Mouse (Mus musculus): ENCODE results near the gene Rps10. TPM values are rescaled to one million over a fixed set of nuclear protein-coding genes. Genes with fewer than 3 reads are reported as not detected.

Rps10 gene
- total RNA-seq (2015; ENCODE audit: low replicate concordance), result 648 and 718 TPM in 2 replicates
- total RNA-seq (2017; ENCODE audit: low replicate concordance), result 440 and 463 TPM in 2 replicates

DNA sequence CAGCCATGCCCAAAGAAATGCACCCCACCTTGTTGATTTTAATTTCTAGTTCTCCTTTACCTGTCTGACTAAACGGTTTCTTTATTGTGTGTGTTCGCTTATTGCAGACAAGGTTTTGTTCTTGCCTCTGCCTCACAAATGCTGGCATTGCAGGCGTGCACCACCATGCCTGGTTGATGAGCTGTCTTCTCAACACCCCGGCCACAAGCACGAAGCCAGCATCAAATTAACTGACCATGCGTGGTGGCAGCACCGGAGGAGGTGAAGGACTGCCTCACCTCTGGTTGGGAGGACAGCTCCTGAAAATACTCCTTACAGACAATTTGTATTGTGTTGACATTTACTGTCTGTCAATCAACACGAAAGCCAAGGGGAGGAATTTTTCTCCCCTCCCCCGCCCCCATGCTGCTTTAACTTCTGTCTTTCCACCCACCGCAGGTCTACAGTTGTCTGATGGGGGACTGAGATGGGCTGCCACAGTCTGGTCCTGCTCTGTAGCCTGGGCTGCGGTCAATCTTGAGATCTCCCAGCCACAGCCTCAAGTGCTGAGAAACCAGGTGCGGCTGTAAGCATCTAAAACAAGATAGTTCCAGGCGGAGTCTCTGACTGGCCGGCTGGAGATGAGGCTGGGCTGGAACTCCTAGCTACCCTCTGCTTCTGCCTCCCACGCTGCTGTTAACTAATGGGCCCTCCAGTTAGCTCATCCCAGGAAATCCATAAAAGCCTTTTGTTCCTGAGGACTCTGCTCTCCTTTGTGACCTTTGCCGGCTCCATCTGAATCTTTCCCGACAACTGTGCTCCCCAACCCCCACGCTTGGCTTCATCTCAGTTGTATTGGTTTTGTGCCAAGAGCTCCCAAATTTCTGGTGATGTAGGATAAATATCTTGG lies at the start of gene Rps10:
TSS of gene Rps10 (minus strand) at position 538 of the 889 bp plus-strand sequence.
- ATAC-seq (replicated peaks; ENCODE audit: low FRiP score, poor library complexity, severe bottlenecking), result no peak

DNA sequence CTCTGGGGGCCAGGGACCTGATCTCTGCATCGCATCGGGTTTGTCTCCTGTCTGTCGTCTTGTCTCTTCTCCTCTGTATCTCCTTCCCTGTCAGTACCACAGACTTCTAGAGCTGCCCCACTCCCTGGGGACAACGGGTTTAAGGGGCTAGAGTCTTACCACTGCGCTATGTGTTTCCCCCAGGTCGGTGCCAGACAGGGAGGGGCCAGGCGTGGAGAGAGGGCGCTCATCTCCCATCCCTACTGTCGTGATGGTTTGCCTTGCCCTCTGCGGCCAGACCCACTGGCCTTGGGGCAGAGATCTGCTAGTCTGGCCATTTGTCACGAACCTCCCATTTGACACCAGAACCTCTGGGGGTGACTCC lies 49.1 kb upstream of the Rps10 start:
- no peak for ATAC-seq (replicated peaks; ENCODE audit: low FRiP score, poor library complexity, severe bottlenecking)

DNA sequence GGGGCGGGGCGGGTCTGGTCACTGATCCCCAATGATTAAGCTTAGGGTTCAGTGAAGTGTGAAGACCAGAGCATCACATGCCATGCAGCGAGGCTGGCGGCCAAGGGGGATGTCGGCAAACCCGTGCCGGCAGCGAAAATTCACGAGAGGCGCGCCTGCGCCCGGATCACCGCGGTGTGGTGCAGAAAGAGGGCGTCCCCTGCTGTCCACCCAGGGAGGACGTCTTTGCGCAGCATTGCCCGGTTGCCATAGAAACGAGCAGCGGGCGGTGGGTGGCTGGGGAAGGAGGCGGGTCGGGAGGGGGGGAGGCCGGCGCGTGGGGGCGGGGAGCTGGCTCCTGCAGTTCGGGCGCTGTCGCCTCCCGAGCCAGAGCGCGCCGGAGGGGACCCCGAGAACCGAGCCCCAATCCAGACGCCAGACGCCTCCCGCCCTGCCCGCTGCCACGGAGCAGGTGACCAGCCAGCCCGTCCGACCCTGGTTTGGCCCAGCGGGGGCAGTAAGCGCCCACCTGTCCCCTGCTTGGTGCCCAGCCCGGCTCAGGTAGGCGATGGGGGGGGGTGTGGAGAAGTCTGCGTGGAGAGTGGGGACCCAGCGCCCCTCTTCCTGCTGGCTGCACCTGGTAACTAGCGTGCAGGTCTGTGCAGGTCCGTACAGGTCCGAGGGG lies 48.5 kb upstream of the Rps10 start:
- ATAC-seq (replicated peaks; ENCODE audit: low FRiP score, poor library complexity, severe bottlenecking), result no peak

DNA sequence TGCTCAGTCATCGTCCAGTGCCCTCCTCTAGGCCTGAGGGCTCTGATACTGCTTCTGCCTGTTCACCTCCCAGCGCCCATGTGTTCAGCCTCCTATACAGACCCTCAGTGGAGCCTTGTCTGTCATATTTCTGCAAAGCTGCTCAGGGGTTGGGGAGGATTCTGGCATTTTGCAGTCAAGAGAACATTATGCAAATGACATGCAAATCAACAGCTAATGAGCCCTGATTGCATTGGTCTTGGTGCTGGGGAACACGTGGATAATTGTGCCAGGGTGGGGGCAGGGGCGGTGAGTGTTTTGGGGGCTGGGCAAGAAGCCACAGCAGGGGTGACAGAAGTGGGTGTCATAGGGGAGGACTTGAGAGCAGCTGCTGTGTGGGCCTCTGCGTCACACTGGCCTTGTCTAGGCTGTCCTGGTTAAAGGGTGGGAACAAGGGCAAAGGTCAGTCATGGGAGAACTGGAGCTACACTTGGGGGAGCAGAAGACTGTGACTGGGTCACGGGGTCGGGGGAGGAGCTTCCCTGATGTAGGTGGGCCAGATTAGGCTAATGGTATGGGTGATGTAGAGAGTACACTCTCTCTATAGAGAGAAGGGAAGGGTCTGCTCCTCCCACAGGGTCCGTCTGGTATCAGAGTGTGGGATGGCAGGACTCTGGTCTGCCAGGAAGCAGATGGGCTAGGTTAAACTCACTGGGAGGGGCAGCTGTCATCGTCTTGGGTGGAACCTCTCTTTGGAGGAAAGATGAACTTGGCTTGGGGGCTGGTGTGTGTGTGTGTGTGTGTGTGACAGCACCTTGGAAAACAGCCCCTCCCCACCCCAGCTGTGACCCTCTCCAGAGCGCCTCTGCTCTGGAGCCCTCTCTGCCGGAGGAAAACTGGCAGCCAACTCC lies 42.7 kb upstream of the Rps10 start:
- ATAC-seq (replicated peaks; ENCODE audit: low FRiP score, poor library complexity, severe bottlenecking), result no peak

DNA sequence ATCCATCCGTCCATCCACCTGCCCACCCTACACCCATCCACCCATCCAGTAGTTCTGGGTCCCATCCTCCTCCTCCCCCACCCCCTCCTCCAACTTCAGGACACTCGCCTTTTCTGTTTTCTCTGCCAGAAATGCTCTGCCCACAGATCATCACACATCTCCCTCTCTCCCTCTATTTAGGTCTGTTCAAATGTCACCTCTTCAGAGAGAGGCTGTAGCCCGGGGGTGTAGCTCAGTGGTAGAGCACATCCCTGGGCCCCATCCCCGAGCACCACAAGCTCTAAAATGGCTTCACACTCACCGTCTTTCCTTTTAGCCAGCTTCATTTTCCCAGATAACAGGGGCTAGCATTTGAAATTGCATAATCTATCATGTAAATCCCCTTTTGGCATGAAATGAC lies 41.3 kb upstream of the Rps10 start:
- ATAC-seq (replicated peaks; ENCODE audit: low FRiP score, poor library complexity, severe bottlenecking), result no peak

DNA sequence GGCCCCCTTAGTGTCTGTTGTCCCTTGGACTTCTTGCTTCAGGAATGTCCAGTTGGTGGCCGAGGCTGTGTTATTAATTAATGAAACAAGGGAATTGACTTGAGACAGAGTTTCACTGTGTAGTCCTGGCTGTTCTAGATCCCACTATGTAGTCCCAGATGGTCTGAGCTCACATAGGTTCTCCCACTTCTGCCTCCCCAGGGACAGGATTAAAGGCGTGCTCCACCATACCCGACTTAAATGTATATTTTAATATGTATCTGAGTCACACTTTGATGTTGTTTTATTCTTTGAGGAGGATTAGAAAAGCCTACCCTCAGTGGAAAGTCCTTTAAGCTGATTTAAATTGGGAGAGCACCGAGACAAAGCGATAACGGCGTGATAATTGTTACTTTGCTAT lies 39.8 kb upstream of the Rps10 start:
- ATAC-seq (replicated peaks; ENCODE audit: low FRiP score, poor library complexity, severe bottlenecking), result no peak

DNA sequence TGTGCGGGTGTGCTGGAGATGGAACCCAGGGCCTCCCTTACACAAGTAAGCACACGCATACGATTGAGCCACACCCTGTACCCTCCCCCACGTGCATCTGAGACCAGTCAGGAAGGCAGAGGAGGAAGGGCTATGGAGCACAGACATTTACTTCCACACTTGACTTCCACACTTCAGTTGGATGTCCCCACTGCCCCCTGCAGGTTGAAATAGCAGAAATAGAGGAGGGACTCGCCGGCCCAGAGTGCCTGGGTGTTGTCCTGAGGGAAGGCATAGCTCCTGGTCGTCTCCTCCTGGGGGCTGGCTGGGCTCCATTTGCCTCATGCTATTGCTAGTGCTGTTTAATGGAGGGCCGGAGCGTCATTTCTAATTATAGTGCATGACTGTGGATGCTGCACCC lies 39.0 kb upstream of the Rps10 start:
- no peak for ATAC-seq (replicated peaks; ENCODE audit: low FRiP score, poor library complexity, severe bottlenecking)

DNA sequence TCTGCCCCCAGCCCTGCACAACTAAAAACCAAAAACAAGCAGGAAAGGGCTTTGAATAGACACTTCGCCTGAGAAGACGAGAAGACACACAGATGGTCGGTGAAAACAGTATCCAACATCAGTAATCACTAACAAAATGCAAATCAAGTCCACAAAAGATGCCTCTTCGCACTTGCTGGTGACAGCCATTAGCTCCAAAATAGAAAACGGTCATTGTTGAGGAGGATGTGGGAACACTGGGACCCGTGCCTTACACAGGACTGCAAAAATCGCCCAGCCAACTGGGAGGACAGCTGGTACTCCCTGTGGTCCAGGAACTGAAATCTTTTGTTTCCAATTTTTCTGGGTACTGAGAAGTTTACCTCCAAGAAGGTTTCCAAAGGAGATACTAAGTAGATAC lies 37.5 kb upstream of the Rps10 start:
- no peak for ATAC-seq (replicated peaks; ENCODE audit: low FRiP score, poor library complexity, severe bottlenecking)

DNA sequence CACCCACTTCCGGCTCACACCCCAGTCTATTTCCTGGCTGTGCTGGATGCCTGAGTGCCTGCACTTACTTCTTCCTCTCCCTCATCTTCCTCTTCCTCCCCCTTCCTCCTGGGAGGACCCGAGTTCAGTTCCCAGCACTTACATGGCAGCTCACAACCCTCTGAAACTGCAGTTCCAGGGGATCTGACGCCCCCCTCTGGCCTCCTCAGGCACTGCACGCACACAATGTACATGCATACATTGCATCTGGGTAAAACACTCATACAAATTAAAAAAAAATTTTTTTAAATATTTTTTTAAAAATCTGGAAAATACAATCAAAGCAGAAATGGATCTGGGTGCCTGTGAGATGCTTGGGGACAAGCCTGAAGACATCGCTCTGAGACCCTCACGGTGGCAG lies 35.3 kb upstream of the Rps10 start:
- ATAC-seq (replicated peaks; ENCODE audit: low FRiP score, poor library complexity, severe bottlenecking), result no peak

DNA sequence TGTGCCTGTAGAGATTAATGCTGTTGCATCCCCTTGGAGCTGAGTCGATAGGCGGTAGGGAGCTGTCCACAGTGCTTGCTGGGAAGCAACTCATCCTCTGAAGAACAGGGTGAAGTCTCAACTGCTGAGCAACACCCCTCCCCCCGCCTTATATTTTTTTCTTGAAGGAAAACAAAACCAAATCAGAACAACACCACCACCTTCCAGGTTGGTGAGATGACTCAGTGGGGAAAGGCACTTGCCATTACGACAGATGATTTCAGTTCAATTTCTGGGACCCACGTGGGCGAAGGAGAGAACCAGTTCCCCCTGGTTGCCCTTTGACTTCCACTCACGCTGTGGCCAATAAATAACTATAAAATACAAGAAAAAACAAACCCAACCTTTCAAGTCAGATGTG lies 22.3 kb upstream of the Rps10 start:
- no peak for ATAC-seq (replicated peaks; ENCODE audit: low FRiP score, poor library complexity, severe bottlenecking)

DNA sequence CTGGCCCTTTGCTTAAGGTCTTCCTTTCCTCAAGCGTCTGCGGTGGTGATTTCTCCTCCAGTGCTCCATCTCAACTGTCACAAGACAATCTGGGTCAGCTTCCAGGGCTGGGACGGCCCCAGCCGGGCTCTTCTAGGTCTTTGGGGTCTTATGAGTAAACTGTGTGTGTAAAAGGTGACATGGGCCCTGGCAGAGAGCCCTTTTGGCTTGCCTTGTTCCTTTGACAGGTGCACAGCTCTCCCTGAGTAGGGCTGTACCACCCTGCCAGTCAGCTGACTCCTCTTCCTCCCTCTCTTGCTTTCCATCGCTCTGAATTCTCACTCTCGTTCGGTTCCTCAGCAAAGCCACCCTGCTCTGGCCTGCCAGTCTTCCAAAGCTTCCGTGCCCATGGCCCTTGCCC lies 20.7 kb upstream of the Rps10 start:
- ATAC-seq (replicated peaks; ENCODE audit: low FRiP score, poor library complexity, severe bottlenecking), result no peak

DNA sequence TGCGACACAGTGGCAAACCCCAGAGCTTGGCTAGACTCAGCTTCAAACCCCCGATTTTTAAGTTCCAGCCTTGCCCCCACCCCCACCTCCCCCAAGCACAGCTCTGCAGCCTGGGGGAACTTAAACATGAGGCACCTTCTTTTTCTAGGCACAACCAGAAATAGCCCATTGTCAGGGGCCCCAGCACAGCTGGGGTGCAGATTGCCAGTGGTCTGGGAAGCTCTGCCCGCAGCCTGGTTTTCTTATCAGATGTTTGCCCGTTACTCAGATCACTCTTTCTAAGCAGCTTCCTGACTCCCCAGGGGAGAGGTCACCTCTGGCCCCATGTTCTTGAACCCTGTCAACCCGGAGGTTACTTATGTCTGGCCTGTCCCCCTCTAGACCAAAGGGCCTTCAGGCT lies 19.9 kb upstream of the Rps10 start:
- ATAC-seq (replicated peaks; ENCODE audit: low FRiP score, poor library complexity, severe bottlenecking), result no peak

DNA sequence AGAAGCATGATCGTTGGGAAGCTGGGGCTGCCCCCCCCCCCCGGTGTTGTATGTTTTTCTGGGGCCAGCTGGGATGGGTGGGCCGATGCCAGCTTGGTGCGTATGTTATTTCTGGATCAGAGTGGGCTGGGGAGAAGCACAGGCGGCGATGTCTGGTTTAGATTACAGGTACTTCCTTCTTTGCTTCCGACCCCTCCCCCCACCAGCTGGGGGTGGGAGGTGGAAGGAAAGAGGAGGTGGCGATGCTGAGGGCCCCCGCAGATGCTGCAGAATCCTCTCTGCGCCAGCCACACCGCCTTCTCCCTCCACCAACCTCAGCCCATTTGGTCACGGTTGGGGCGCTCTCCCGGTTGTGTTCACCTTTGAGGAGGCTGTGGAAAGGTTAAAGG lies 19.5 kb upstream of the Rps10 start:
- ATAC-seq (replicated peaks; ENCODE audit: low FRiP score, poor library complexity, severe bottlenecking), result no peak

DNA sequence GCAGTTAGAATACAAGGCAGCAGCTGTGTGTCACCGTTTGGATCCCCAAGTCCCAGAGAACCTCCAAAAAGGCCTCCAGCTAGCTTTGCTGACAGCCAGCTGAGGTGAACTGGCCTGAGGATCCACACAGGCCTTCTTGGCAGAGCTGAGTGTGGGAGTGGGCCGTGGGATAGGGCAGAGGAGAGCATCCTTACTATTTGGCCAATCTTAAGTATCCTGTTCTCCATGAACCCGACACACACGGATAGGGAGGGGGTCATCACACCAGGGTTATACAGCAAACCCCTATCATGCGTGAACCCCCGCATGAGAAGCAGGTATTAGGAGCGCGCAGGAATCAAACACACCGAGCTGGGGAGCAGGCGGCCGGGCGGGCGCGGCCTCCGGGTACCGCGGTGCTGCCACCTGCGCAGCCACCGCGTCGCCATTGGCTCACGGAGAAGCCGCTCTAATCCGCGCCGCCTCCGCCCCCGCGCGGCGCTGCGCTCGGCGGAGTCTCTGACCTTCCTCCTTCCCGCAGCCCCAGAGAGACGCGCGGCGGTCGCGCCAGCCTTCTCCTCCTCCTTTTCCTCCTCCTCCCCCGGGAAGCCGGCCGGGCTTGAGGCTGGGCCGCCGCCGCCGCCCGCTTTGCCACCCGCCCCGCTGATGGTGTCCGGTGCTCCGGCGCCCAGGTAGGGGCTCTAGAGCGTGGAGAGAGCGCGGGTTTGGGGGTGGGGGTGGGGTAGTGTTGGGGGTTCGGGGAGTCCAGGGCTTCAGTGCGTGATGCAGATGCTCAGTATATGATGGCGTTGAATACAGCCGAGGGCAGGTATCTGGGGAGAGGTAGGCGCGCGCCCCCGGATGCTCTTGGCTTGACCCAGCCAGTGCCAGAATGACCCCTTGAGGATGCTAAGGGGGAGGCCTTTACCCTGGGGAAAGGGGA lies 18.9 kb upstream of the Rps10 start, which contains the start of gene Pacsin1:
TSS of gene Pacsin1 (plus strand) at position 421 of the 922 bp plus-strand sequence.
- ATAC-seq (replicated peaks; ENCODE audit: low FRiP score, poor library complexity, severe bottlenecking), result no peak

DNA sequence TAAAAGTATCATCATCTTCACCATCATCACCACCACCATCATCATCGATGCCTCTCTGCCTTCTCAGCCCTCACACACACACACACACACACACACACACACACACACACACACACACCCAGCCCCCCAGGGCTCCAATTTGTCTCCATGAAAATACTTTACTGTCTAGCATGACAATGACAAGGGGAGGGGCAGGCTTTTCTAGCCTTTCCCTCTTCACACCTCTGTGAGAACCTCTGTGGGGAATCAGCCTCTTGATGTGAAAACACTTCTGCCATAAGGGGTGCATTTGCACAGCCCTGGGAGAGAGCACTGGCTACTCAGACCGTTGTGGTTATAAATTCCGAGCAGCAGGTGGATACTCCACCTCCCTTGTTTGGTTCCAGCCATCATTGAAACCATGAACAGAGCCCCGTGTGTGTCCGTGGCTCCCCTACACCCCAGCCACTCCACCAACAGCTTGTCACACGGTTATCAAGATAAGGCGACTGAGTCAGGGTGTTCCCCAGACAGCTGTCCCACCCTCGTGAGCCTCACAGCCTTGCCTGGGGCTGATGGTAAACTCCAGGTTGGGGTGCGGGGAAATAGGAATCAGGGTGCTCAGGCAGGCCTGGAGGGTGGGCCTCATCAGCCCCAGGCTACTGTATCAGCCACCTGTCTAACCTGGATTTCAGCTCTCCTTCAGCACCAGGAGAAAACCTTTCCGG lies 16.9 kb upstream of the Rps10 start:
- ATAC-seq (replicated peaks; ENCODE audit: low FRiP score, poor library complexity, severe bottlenecking), result no peak

DNA sequence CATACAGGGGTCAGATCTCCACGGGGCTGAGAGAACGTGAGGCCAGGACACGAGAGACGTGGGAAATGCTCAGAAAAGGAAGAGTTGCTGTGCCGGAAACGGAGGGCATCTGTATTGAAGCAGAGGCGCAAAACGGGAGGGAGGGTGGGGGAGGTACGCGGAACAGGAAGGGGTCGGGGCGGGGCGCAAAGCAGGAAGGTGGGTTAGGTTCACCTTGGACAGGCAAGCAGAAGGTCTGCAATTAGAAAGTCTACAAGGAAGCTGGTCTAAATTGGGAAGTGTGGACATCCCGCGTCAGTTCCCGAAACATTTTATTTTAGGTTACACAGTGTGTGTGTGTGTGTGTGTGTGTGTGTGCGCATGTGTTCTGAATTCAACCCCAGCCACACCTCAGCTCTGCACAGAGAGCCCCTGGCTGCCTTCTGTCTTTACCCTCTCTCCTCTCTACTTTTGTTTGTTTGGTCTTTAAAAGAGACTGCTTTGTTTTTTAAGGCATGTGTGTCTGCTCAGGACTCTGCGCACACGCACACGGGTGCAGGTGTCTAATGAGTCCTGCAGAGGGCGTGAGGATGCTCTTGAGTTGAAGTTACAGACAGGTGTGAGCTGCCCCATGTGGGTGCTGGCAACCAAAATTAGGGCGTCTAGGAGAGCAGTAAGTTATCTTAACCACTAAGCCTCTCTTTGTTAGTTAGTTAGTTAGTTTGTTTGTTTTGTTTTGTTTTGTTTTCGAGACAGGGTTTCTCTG lies 15.7 kb upstream of the Rps10 start:
- ATAC-seq (replicated peaks; ENCODE audit: low FRiP score, poor library complexity, severe bottlenecking), result no peak

DNA sequence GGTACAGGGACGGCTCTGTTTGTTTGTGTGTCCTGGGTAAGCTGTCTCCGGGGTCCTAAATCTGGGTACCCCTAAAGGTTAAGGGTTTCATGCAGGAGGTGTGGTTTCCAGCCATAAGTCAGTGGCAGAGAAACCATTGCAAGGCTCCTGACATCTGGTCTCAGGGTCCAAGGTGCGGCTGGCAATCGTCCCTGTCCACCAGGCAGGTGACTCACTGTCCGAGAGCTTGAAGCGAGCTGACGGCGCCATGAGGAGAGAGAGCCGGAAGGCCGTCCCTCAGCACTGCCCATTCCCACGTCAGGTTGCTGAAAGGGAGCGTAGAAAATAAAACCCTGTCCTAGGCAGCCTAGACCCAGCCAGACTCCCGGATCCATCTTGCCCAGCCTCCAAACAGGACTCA lies 14.1 kb upstream of the Rps10 start:
- no peak for ATAC-seq (replicated peaks; ENCODE audit: low FRiP score, poor library complexity, severe bottlenecking)

DNA sequence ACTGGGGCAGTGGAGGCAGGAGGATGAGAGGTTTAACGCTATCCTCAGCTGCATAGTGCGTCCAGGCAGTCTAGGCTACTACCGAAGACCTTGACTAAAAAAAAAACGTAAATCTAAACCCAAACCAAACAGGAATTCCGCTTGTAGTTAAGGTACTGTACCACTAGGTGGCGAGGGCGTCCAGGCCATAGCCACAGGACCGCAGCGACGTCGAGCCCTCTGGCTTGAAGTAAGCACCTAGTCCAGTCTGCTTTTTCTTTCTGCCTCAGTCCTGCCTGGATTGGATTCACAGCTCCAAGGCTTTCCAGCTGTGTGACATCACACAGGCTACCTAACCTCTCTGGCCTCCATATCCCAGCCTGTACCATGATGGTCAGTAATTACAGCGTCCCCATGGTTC lies 13.7 kb upstream of the Rps10 start:
- ATAC-seq (replicated peaks; ENCODE audit: low FRiP score, poor library complexity, severe bottlenecking), result peak; percentile 68

All from erythroid progenitor cell, adult 5-6 weeks (primary cell).